Mouse (Mus musculus) lung, adult 2 months (tissue): ENCODE measurements around the gene Espn.

Experiments
- CTCF ChIP-seq: fragments of 200-500 bp; IDR thresholded peaks from 2 replicates; pipeline ENCODE4 v1.5.1; 2011; ENCODE audit warnings: mild to moderate bottlenecking, low read length, control low read depth; ENCODE audit not compliant: insufficient read depth
- POLR2A ChIP-seq: fragments of 200-500 bp; IDR thresholded peaks from 2 replicates; pipeline ENCODE4 v1.6.1; 2011; ENCODE audit warnings: low read depth, mild to moderate bottlenecking, control low read depth, low read length, borderline replicate concordance; ENCODE audit errors: extremely low read depth

- TF ChIP-seq CTCF (peak; percentile 88), POLR2A (no peak)
These were observed 49.1 kb downstream of the Espn start for GRCm38 (mm10) chr4:152103025-152103424.
